Mouse (Mus musculus) embryonic facial prominence, embryonic 10.5 days (tissue): Measurements from ENCODE around the gene Olfr2. TPM values are rescaled to one million over a fixed set of nuclear protein-coding genes. Genes with fewer than 3 reads are reported as not detected.
"Not testable (repeated sequence)": the region's sequence is repeated elsewhere in the genome, so short reads cannot be mapped to it uniquely, and the experiment has no call there.

Source experiments
- DNase-seq: peaks from one replicate; pipeline ENCODE4 v3.0.0-alpha.2; 2017; ENCODE audit warnings: low spot score
- H3K27ac ChIP-seq: fragments of 300-500 bp; sonication (generic); replicated peaks from 2 replicates; pipeline ENCODE4 v1.5.1; 2016; ENCODE audit warnings: mild to moderate bottlenecking
- H3K27me3 ChIP-seq: fragments of 300-500 bp; sonication (generic); replicated peaks from 2 replicates; pipeline ENCODE4 v1.6.1; 2016; ENCODE audit warnings: low read depth, mild to moderate bottlenecking; ENCODE audit not compliant: poor library complexity, severe bottlenecking
- H3K36me3 ChIP-seq: fragments of 300-500 bp; sonication (generic); replicated peaks from 2 replicates; pipeline ENCODE4 v1.6.1; 2016; ENCODE audit warnings: mild to moderate bottlenecking, moderate library complexity
- H3K4me1 ChIP-seq: fragments of 300-500 bp; sonication (generic); 2 replicates; pipeline ENCODE4 v1.6.1; 2016
- H3K4me3 ChIP-seq: fragments of 300-500 bp; sonication (generic); 2 replicates; pipeline ENCODE4 v1.5.1; 2016; ENCODE audit warnings: mild to moderate bottlenecking, moderate library complexity
- H3K9me3 ChIP-seq: fragments of 300-500 bp; sonication (generic); 2 replicates; pipeline ENCODE4 v1.6.1; 2016; ENCODE audit warnings: mild to moderate bottlenecking
- WGBS: fragments of 180-500 bp; shearing (Covaris S2); methylation state at CpG from one replicate; pipeline ENCODE4 v1.1.7; 2016; 5-methylcytosine and 5-hydroxymethylcytosine counted together
- polyA plus RNA-seq: library from polyadenylated mRNA; unstranded; fragments of >200 nt; fragmentation: Nextera tagmentation; extraction: Ambion mirVana; gene quantifications from 2 replicates; pipeline ENCODE4 v1.2.1, GENCODE M21; 2016

The Olfr2 gene
- polyA plus RNA-seq: not detected in 2 replicates

DNA sequence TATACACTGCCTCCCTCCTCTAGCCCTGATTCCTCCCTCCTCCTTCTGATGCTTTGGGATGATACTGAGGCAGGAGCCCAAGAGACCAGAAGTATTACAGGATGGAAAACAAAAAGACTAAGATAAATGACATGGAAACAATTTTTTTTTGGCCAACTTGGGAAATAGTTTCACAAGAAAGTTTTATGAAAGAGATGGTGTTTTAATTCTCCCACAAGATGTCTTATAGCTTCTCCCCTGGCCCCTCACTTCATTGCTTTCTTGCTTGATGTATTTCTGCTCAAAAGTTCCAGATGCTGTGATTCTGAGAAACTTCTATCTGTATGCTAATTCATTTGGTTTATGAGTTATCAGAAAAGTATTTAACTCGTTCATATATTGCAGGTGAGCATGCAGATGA, at the start of gene Olfr2:
Olfr2 (minus strand) TSS at position 101 of the 400 bp plus-strand sequence.
- no peak for DNase-seq
- 57% methylated on average over 1 of the region's 1 CpGs for WGBS
- H3K27ac ChIP-seq: no peak within 1 kb of the TSS
- no peaks in the 10 kb centered on the region for H3K4me1 ChIP-seq
- H3K4me3 ChIP-seq: no peak within 1 kb of the TSS
- H3K27me3 ChIP-seq: no peaks in the 10 kb centered on the region
- no peaks in the 10 kb centered on the region for H3K9me3 ChIP-seq
- no peaks in the 10 kb centered on the region for H3K36me3 ChIP-seq

DNA sequence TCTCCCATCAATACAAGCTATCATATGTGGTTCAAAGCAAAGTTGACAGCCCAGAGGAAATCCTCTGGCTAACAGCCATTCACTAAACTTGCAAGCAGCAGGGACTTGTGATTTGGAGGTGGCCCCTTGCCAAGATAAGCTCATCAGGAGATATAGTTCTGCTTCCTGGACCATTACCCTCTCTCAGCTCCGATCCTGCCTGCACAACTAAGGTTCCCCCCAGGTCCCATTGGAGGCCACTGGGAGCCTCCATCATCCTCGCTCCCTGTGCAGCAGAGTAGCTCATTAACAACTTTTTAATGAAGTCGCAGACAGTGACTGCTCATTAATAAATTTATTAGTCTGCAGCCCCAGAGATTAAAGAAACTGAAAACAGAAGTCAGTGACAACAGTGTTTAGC, 41.7 kb upstream of the Olfr2 start:
- Histone ChIP-seq H3K27ac (no peak overlapping the region), H3K36me3 (no peaks in the 10 kb centered on the region), H3K9me3 (no peaks in the 10 kb centered on the region), H3K4me3 (no peak overlapping the region), H3K27me3 (no peaks in the 10 kb centered on the region), H3K4me1 (no peaks in the 10 kb centered on the region)
- DNase-seq: no peak
- 72% methylated on average over 3 of the region's 3 CpGs for WGBS

DNA sequence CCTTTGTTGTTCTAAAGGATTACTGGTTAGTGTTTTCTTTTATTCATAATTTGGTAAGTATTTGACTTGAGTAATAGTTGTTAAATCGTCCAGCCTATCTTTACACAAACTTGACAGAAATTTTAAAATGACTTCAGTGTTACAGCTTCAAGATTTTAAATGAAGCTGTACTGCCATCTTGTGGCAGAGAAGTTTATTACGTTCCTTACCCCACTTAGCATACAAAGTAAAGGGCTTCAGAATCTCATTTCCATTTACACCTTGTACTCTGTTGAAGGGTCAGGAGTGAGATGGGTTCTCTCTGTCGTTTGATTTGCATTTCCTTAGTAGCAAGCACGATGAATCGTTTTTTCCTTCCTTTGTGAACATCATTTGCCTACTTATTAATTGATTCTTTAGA, 40.0 kb upstream of the Olfr2 start:
- Histone ChIP-seq H3K27me3 (no peaks in the 10 kb centered on the region), H3K36me3 (no peaks in the 10 kb centered on the region), H3K4me1 (no peaks in the 10 kb centered on the region), H3K9me3 (no peaks in the 10 kb centered on the region), H3K4me3 (no peak overlapping the region), H3K27ac (no peak overlapping the region)
- WGBS: 8% methylated on average over 5 of the region's 5 CpGs
- no peak for DNase-seq

DNA sequence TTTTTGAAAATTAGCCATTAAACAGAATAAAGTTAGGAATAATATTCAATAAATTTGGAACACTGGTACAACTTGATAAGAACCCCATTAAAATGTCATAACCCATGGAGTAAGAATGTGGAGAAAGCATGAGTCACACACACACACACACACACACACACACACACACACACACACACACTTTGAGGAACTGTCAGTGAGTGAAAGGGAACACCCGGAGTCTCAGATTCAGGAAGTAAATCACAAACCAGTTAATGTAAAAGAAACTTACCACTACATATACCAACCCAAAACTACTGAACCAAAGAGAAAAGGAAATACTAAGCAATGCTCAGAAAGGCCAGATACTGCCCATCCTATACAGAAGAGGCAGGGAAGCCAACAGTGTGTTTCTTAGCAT, 38.5 kb upstream of the Olfr2 start:
- DNase-seq: no peak
- Histone ChIP-seq H3K27ac (no peak overlapping the region), H3K9me3 (no peaks in the 10 kb centered on the region), H3K27me3 (no peaks in the 10 kb centered on the region), H3K4me1 (no peaks in the 10 kb centered on the region), H3K36me3 (no peaks in the 10 kb centered on the region), H3K4me3 (no peak overlapping the region)
- WGBS: 87% methylated on average over 1 of the region's 1 CpGs

DNA sequence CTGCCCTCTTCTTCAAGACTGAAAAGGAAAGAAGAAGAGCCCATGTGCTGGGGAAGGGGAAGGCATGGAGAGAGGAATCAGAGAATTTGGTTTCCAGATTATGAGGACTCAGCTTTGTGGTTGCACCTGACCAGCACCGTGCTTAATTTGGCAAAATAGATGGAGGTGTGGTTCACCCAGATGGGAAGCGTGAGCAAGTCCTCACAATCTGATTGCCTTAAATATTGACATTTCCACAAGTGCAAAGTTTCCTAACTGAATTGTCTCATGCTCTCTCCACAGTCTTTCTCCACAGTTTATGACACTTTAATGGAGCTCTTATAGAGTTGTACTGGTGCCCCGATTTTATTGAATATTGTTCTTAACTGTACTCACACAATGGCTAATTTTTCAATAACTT, 37.3 kb upstream of the Olfr2 start:
- H3K27ac ChIP-seq: no peak overlapping the region
- no peaks in the 10 kb centered on the region for H3K4me1 ChIP-seq
- no peak for DNase-seq
- H3K36me3 ChIP-seq: no peaks in the 10 kb centered on the region
- 87% methylated on average over 3 of the region's 3 CpGs for WGBS
- no peak overlapping the region for H3K4me3 ChIP-seq
- no peaks in the 10 kb centered on the region for H3K27me3 ChIP-seq
- no peaks in the 10 kb centered on the region for H3K9me3 ChIP-seq

DNA sequence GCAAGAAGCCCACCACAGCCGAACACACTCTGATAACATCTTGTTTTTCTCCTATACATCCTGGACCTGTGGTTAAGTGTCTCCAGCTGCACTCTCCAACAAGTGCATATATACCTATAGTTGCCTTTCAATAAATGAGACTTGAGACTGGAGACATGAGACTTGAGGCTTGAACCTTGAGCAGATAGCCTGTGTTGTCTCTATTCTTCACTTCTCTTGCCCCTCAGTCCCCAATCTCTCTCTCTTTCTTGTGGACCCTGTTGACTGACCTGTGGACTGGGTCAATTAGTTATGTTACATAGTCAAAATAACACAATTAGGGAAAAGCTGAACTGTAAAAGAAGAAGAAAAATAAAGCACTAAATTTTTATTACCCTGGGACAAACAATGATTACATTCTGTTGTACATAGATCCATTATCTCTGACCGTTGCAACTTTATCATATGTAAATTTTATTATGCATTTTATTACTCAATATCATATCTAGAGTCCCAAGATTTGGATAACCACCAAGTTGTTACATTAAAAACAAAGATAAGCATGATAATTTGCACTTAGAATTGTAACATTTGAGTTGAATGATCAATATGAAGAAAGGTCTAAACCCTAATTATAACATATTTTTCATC, 34.2 kb upstream of the Olfr2 start:
- Histone ChIP-seq H3K4me1 (no peaks in the 10 kb centered on the region), H3K27ac (no peak overlapping the region), H3K4me3 (no peak overlapping the region), H3K27me3 (no peaks in the 10 kb centered on the region), H3K9me3 (no peaks in the 10 kb centered on the region), H3K36me3 (no peaks in the 10 kb centered on the region)
- no peak for DNase-seq
- WGBS: 79% methylated on average over 2 of the region's 2 CpGs

DNA sequence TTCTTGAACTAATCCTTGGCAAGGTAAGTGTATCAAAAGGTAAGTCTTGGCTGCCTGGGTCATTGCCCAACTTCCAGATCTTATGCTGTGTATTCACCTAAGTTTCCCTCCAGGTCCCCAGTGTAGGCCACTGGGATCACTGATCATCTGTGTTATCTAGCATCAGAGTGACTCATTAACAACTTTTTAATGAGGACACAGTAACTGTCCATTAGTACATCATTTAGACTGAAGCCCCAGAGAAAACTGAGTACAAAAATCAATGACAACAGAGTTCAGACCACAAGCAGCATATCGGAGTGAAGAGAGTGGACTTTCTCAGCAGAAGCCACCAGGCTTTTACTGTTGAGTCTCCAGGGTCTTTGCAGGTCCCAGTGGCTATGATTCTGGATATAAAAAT, 25.0 kb upstream of the Olfr2 start, which contains the start of gene Olfr713:
Olfr713 (plus strand) TSS at position 301 of the 400 bp plus-strand sequence.
- WGBS: 96% methylated on average over 1 of the region's 1 CpGs
- no peak within 1 kb of the TSS for H3K4me3 ChIP-seq
- no peaks in the 10 kb centered on the region for H3K27me3 ChIP-seq
- H3K4me1 ChIP-seq: no peaks in the 10 kb centered on the region
- H3K36me3 ChIP-seq: no peaks in the 10 kb centered on the region
- H3K27ac ChIP-seq: no peak within 1 kb of the TSS
- no peaks in the 10 kb centered on the region for H3K9me3 ChIP-seq
- DNase-seq: no peak

DNA sequence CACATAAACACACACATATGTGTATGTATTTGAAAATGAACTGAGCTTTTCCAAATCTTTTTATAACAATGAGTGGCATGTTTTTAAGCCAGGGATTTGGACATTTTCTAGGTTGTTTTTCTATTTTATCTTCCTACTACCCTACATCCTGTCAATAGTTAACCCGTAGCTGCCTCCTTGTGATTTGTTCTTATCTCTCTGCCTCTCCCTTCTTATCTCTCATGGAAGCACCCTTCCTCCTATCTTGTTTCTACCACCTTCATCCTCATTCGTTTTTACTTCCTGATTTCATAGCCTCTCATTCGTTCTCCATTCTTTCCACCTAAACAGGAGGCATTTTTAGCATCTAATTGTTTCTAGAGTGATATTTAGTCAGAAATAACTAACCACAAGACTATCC, 1.7 kb downstream of the Olfr2 start:
- H3K4me1 ChIP-seq: no peaks in the 10 kb centered on the region
- no peak overlapping the region for H3K4me3 ChIP-seq
- H3K27me3 ChIP-seq: no peaks in the 10 kb centered on the region
- H3K36me3 ChIP-seq: no peaks in the 10 kb centered on the region
- no peaks in the 10 kb centered on the region for H3K9me3 ChIP-seq
- H3K27ac ChIP-seq: no peak overlapping the region
- no peak for DNase-seq
- WGBS: 71% methylated on average over 3 of the region's 3 CpGs

DNA sequence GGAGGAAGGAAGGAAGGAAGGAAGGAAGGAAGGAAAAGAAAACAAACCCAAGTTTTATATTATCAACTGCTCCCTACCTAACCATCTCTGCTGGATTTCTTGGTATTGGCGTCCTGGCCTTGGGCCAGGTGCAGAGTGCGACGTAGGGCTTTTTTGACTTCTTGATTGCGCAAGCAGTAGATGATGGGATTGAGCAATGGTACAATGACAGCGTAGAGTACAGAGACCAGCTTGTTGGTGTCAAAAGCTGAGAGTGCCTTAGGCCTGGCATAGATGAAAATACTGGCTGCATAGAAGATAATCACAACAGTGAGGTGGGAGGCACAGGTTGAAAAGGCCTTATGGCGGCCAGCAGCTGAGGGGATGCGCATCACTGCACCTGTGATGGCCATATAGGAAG, 5.1 kb downstream of the Olfr2 start:
- WGBS: 94% methylated on average over 7 of the region's 7 CpGs
- no peak for DNase-seq
- Histone ChIP-seq H3K9me3 (no peaks in the 10 kb centered on the region), H3K4me3 (no peak overlapping the region), H3K27me3 (no peaks in the 10 kb centered on the region), H3K36me3 (no peaks in the 10 kb centered on the region), H3K27ac (no peak overlapping the region), H3K4me1 (no peaks in the 10 kb centered on the region)

DNA sequence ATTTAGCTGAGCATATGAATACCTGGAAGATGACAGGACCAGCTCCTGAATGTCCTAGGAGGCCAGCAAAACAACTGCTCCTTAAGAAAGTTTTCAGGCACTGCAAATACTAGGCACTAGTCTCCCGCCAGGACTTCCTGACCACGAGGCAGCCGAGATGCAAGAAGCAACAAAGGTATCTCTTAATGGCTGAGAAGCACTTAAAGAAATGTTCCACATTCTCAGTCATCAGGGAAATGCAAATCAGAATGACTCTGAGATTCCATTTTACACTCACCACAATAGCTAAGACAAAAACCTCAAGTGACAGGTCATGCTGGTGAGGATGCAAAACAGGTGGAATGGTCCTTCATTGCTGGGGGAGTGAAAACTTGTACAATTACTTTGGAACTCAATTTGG, 20.6 kb downstream of the Olfr2 start:
- 87% methylated on average over 3 of the region's 3 CpGs for WGBS
- Histone ChIP-seq H3K4me3 (no peak overlapping the region), H3K27ac (no peak overlapping the region), H3K9me3 (0 out of 2 replicates have a peak, but pooled peaks cover 6% of the 10 kb centered on the region), H3K27me3 (no peaks in the 10 kb centered on the region), H3K36me3 (no peaks in the 10 kb centered on the region), H3K4me1 (no peaks in the 10 kb centered on the region)
- no peak for DNase-seq

DNA sequence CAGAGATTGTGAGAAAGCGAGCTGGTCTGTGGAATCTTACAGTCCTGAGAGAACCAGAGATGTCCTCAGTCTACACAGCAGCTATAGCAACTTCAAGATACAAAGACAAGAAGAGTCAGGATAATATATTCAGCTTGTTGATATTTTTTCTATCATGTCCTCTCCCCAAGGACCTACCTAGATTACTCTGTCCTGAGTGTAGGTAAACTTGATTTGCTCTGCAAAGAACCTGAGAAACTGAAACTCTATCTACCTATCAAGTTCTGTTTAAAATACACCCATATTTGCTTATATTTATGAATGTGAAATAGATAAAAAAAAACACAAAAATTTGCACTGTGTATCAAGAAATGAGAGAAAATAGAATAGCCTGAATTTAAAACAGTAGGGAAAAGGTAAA, 30.5 kb downstream of the Olfr2 start, which contains the start of gene Olfr711:
Olfr711 (minus strand) TSS at position 101 of the 400 bp plus-strand sequence.
- Histone ChIP-seq H3K4me1 (no peaks in the 10 kb centered on the region), H3K4me3 (no peak within 1 kb of the TSS), H3K27me3 (no peaks in the 10 kb centered on the region), H3K9me3 (no peaks in the 10 kb centered on the region), H3K36me3 (no peaks in the 10 kb centered on the region), H3K27ac (no peak within 1 kb of the TSS)
- WGBS: 53% methylated on average over 1 of the region's 1 CpGs
- DNase-seq: no peak

DNA sequence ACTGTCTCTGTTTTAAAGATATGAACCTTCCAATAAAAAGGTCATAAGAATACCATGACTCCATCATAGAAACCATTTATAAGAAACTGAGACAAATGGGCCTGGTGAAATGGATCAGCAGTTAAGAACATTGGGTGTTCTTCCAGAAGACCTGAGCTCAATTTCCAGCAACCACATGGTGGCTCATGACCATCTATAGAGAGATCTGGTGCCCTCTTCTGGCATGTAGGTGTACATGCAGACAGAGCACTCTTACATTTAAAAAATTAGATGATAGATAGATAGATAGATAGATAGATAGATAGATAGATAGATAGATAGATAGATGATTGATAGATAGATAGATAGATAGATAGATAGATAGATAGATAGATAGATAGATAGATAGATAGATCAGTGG, 38.4 kb downstream of the Olfr2 start:
- not testable (repeated sequence) for H3K36me3 ChIP-seq, DNase-seq, H3K9me3 ChIP-seq, H3K4me1 ChIP-seq, H3K4me3 ChIP-seq, H3K27ac ChIP-seq, H3K27me3 ChIP-seq

DNA sequence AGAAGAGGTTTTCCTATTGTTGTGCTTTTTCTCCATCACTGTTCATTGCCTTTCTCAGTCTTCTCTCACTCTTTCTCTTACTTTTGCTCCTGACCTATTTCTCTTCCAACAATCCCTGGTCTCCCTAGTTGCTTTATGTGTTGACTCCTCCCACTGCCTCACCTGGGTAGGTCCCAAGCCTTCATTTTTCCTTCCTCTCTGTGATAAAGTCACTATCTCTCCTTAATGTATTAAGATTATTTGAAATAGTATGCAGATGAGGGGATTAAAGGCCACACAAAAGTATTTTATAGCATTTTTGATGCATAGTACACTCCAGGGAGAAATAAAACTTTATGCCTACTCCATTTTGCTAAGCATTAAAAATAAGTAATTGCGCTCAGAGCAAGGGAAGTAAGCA, 42.0 kb downstream of the Olfr2 start, which contains the start of gene Olfr6:
Olfr6 (minus strand) TSS at position 101 of the 400 bp plus-strand sequence.
- Histone ChIP-seq H3K27ac (no peak within 1 kb of the TSS), H3K4me3 (no peak within 1 kb of the TSS), H3K36me3 (no peaks in the 10 kb centered on the region), H3K9me3 (no peaks in the 10 kb centered on the region), H3K27me3 (no peaks in the 10 kb centered on the region), H3K4me1 (no peaks in the 10 kb centered on the region)
- 89% methylated on average over 1 of the region's 1 CpGs for WGBS
- DNase-seq: no peak
